Mouse (Mus musculus): Measurements from ENCODE around the gene Olfr1180. TPM values are rescaled to one million over a fixed set of nuclear protein-coding genes. Genes with fewer than 3 reads are reported as not detected.
"Not testable (repeated sequence)": the region's sequence is repeated elsewhere in the genome, so short reads cannot be mapped to it uniquely, and the experiment has no call there.

The Olfr1180 gene
- not detected in 2 replicates for polyA plus RNA-seq (2015; fragmentation: Nextera tagmentation; extraction: Ambion mirVana)

DNA sequence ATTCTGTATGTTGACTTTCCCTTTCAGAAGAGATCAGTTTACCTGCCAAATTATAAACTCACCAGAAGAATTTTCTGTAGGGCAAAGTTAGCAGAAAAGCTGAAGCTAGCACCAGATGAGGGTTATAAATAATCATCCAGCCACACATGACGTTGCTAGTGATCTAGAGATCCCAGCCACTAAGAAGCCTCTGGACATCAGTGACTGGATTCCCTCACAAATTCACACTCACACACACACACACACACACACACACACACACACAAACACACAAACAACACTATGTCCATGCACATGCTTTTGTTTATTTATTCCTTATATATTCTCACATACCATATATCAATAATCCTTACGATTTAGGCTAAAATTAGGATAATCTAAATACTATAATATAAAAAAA lies at the start of gene Olfr1180:
Olfr1180 (minus strand) TSS at position 101 of the 400 bp plus-strand sequence.
- Histone ChIP-seq H3K9me3 (ENCODE audit: control insufficient read depth) (no peaks in the 10 kb centered on the region), H3K27me3 (replicated peaks; ENCODE audit: control insufficient read depth, insufficient read depth, low read length) (no peaks in the 10 kb centered on the region), H3K36me3 (ENCODE audit: control insufficient read depth, insufficient read depth) (no peaks in the 10 kb centered on the region), H3K27ac (ENCODE audit: low read depth, low read length) (no peak within 1 kb of the TSS), H3K9ac (ENCODE audit: low read depth, low read length) (no peak within 1 kb of the TSS), H3K4me3 (ENCODE audit: low read depth, low read length) (no peak within 1 kb of the TSS), H3K4me1 (replicated peaks; ENCODE audit: control insufficient read depth, insufficient read depth, low read length) (no peaks in the 10 kb centered on the region), H3K4me2 (replicated peaks; ENCODE audit: low read depth) (no peak within 1 kb of the TSS)
- 63% methylated on average over 2 of the region's 2 CpGs for WGBS
- no peak for TF ChIP-seq CTCF (IDR thresholded peaks at IDR 0.05; ENCODE audit: low read depth)
- no peak for ATAC-seq

DNA sequence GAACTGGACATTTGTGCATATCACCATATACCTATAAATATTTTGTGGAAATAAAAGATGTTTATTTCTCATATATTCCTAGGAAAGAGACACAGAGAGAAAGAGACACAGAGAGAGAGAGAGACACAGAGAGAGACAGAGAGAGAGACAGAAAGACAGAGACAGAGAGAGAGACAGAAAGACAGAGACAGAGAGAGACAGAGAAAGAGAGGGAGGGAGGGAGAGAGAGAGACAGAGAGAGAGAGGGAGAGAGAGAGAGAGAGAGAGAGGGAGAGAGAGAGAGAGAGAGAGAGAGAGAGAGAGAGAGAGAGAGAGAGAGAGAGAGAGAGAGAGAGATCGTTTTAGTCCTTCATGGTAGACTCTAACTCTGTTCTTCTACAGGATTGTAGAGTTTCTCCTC lies 35.6 kb upstream of the Olfr1180 start, which contains the start of gene Olfr1183:
Olfr1183 (plus strand) TSS at position 301 of the 400 bp plus-strand sequence.
- not testable (repeated sequence) for H3K27me3 ChIP-seq (replicated peaks; ENCODE audit: control insufficient read depth, insufficient read depth, low read length); H3K4me2 ChIP-seq (replicated peaks; ENCODE audit: low read depth); H3K9me3 ChIP-seq (ENCODE audit: control insufficient read depth); H3K4me3 ChIP-seq (ENCODE audit: low read depth, low read length); H3K4me1 ChIP-seq (replicated peaks; ENCODE audit: control insufficient read depth, insufficient read depth, low read length); H3K36me3 ChIP-seq (ENCODE audit: control insufficient read depth, insufficient read depth); ATAC-seq; H3K9ac ChIP-seq (ENCODE audit: low read depth, low read length); H3K27ac ChIP-seq (ENCODE audit: low read depth, low read length)
- WGBS, result 75% methylated on average over 1 of the region's 1 CpGs

DNA sequence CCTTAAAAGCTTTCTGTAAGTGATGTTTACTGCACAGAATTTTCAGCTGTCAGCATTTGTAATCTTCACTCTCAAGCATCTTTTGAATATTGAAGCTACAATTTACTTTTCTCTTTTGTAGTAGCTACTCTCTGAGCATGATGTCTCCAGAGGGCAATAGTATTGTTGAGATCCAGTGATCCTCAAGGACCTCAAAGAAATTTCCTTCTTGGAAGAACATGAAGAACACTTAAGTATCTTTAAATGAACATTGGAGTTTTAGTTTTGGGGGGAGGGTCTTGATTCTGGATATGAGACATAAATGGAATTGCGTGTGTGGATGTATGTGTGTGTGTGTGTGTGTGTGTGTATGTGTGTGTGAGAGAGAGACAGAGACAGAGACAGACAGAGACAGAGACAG lies 30.1 kb upstream of the Olfr1180 start, which contains the start of gene Gm13757:
Gm13757 (minus strand) TSS at position 101 of the 400 bp plus-strand sequence.
- ATAC-seq, result no peak
- 86% methylated on average over 1 of the region's 1 CpGs for WGBS
- H3K4me1 ChIP-seq (replicated peaks; ENCODE audit: control insufficient read depth, insufficient read depth, low read length), result no peaks in the 10 kb centered on the region
- H3K9me3 ChIP-seq (ENCODE audit: control insufficient read depth), result no peaks in the 10 kb centered on the region
- no peaks in the 10 kb centered on the region for H3K36me3 ChIP-seq (ENCODE audit: control insufficient read depth, insufficient read depth)
- no peak within 1 kb of the TSS for H3K9ac ChIP-seq (ENCODE audit: low read depth, low read length)
- H3K4me2 ChIP-seq (replicated peaks; ENCODE audit: low read depth), result no peak within 1 kb of the TSS
- H3K27me3 ChIP-seq (replicated peaks; ENCODE audit: control insufficient read depth, insufficient read depth, low read length), result no peaks in the 10 kb centered on the region
- no peak within 1 kb of the TSS for H3K27ac ChIP-seq (ENCODE audit: low read depth, low read length)
- no peak for TF ChIP-seq CTCF (IDR thresholded peaks at IDR 0.05; ENCODE audit: low read depth)
- no peak within 1 kb of the TSS for H3K4me3 ChIP-seq (ENCODE audit: low read depth, low read length)

DNA sequence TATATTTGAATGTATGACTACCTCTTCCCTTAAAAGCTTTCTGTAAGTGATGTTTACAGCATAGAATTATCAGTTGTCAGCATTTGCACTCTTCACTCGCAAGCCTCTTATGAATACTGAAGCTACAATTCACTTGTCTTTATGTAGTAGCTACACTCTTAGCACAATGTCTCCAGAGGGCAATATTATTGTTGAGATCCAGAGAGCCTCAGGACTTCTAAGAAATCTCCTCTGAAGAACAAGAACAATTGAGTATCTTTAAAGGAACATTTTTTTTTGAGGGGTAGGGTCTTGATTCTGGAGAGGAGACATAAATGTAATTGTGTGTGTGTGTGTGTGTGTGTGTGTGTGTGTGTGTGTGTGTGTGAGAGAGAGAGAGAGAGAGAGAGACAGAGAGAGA lies 7.1 kb upstream of the Olfr1180 start, which contains the start of gene Olfr1181:
Olfr1181 (minus strand) TSS at position 101 of the 400 bp plus-strand sequence.
- Histone ChIP-seq H3K9ac (ENCODE audit: low read depth, low read length) (no peak within 1 kb of the TSS), H3K4me2 (replicated peaks; ENCODE audit: low read depth) (no peak within 1 kb of the TSS), H3K9me3 (ENCODE audit: control insufficient read depth) (no peaks in the 10 kb centered on the region), H3K27ac (ENCODE audit: low read depth, low read length) (no peak within 1 kb of the TSS), H3K4me3 (ENCODE audit: low read depth, low read length) (no peak within 1 kb of the TSS), H3K36me3 (ENCODE audit: control insufficient read depth, insufficient read depth) (no peaks in the 10 kb centered on the region), H3K4me1 (replicated peaks; ENCODE audit: control insufficient read depth, insufficient read depth, low read length) (no peaks in the 10 kb centered on the region), H3K27me3 (replicated peaks; ENCODE audit: control insufficient read depth, insufficient read depth, low read length) (no peaks in the 10 kb centered on the region)
- ATAC-seq, result no peak
- 71% methylated on average over 1 of the region's 1 CpGs for WGBS
- no peak for TF ChIP-seq CTCF (IDR thresholded peaks at IDR 0.05; ENCODE audit: low read depth)

DNA sequence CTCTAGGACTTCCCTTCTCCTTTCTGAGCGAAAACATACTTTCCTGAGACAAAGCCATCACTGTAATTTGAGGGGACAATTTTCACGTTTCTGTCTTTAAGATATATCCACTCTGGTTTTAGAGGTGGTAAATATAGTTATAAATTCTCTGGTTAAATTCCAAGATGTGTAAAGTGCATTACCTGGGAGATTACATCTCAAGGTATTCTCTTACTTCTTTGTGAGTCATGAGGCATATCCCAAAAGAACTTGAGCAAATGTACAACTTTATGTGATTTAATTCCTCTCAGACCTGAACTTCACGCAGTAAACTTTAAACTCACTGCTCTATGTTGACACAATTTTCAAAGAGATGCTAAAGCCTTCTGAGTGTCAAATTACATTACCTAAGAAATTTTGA lies 12.6 kb downstream of the Olfr1180 start, which contains the start of gene Olfr1179:
Olfr1179 (minus strand) TSS at position 101 of the 400 bp plus-strand sequence.
- no peak for ATAC-seq
- 81% methylated on average over 3 of the region's 3 CpGs for WGBS
- no peak within 1 kb of the TSS for H3K9ac ChIP-seq (ENCODE audit: low read depth, low read length)

DNA sequence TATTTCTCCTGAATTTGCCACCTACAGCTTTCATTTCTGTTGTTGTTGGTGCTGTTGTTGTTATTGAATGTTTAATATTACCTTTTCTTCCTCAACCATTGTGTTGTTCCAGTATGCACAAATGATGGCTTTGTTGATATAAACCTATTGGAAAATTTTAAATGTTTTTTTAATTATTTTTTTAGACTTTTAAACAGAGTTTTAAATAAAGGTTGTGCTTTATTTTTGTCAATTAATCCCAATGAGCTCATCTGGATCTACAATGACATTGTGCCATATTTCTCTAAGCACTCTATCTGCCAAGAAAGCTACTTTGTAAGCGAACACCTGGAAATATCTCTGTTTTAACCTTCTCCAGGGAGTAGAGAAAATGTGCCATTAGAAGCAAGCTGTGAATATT lies 32.2 kb downstream of the Olfr1180 start, which contains the start of gene Olfr1178:
Olfr1178 (plus strand) TSS at position 301 of the 400 bp plus-strand sequence.
- Histone ChIP-seq H3K36me3 (ENCODE audit: control insufficient read depth, insufficient read depth) (no peaks in the 10 kb centered on the region), H3K9ac (ENCODE audit: low read depth, low read length) (no peak within 1 kb of the TSS), H3K4me3 (ENCODE audit: low read depth, low read length) (no peak within 1 kb of the TSS), H3K27me3 (replicated peaks; ENCODE audit: control insufficient read depth, insufficient read depth, low read length) (no peaks in the 10 kb centered on the region), H3K4me2 (replicated peaks; ENCODE audit: low read depth) (no peak within 1 kb of the TSS), H3K4me1 (replicated peaks; ENCODE audit: control insufficient read depth, insufficient read depth, low read length) (no peaks in the 10 kb centered on the region), H3K27ac (ENCODE audit: low read depth, low read length) (no peak within 1 kb of the TSS), H3K9me3 (ENCODE audit: control insufficient read depth) (no peaks in the 10 kb centered on the region)
- no peak for TF ChIP-seq CTCF (IDR thresholded peaks at IDR 0.05; ENCODE audit: low read depth)
- 91% methylated on average over 1 of the region's 1 CpGs for WGBS
- no peak for ATAC-seq

More for the DNA sequence above, 12.6 kb downstream of the Olfr1180 start, which contains the start of gene Olfr1179:
- no peak within 1 kb of the TSS for H3K4me3 ChIP-seq (ENCODE audit: low read depth, low read length)
- H3K9me3 ChIP-seq (ENCODE audit: control insufficient read depth), result no peaks in the 10 kb centered on the region
- H3K27me3 ChIP-seq (replicated peaks; ENCODE audit: control insufficient read depth, insufficient read depth, low read length), result no peaks in the 10 kb centered on the region
- no peaks in the 10 kb centered on the region for H3K36me3 ChIP-seq (ENCODE audit: control insufficient read depth, insufficient read depth)
- no peaks in the 10 kb centered on the region for H3K4me1 ChIP-seq (replicated peaks; ENCODE audit: control insufficient read depth, insufficient read depth, low read length)
- H3K4me2 ChIP-seq (replicated peaks; ENCODE audit: low read depth), result no peak within 1 kb of the TSS
- H3K27ac ChIP-seq (ENCODE audit: low read depth, low read length), result no peak within 1 kb of the TSS
- no peak for TF ChIP-seq CTCF (IDR thresholded peaks at IDR 0.05; ENCODE audit: low read depth)

Other genes with a start within 250 kb of the Olfr1180 start
- not detected in 2 replicates for gene Olfr1168, start 237.3 kb downstream of the Olfr1180 start, polyA plus RNA-seq (2015; fragmentation: Nextera tagmentation; extraction: Ambion mirVana)
- not detected in 2 replicates for gene Olfr1170, start 190.8 kb downstream of the Olfr1180 start, polyA plus RNA-seq (2015; fragmentation: Nextera tagmentation; extraction: Ambion mirVana)
- 0.03 TPM in 1 of 2 replicates, not detected in the other for gene Olfr1173, start 139.3 kb downstream of the Olfr1180 start, polyA plus RNA-seq (2015; fragmentation: Nextera tagmentation; extraction: Ambion mirVana)
- not detected in 2 replicates for gene Olfr1174-ps, start 104.0 kb downstream of the Olfr1180 start, polyA plus RNA-seq (2015; fragmentation: Nextera tagmentation; extraction: Ambion mirVana)
- not detected in 2 replicates for gene Olfr1175-ps, start 91.9 kb downstream of the Olfr1180 start, polyA plus RNA-seq (2015; fragmentation: Nextera tagmentation; extraction: Ambion mirVana)
- gene Olfr1176, start 82.4 kb downstream of the Olfr1180 start, polyA plus RNA-seq (2015; fragmentation: Nextera tagmentation; extraction: Ambion mirVana), result not detected in 2 replicates
- gene Olfr1177-ps, start 72.7 kb downstream of the Olfr1180 start, polyA plus RNA-seq (2015; fragmentation: Nextera tagmentation; extraction: Ambion mirVana), result not detected in 2 replicates
- not detected in 2 replicates for gene Olfr1178, start 32.1 kb downstream of the Olfr1180 start, polyA plus RNA-seq (2015; fragmentation: Nextera tagmentation; extraction: Ambion mirVana)
- not detected in 2 replicates for gene Olfr1179, start 12.7 kb downstream of the Olfr1180 start, polyA plus RNA-seq (2015; fragmentation: Nextera tagmentation; extraction: Ambion mirVana)
- not detected in 2 replicates for gene Olfr1181, start 7.0 kb upstream of the Olfr1180 start, polyA plus RNA-seq (2015; fragmentation: Nextera tagmentation; extraction: Ambion mirVana)
- not detected in 2 replicates for gene Gm13757, start 30.0 kb upstream of the Olfr1180 start, polyA plus RNA-seq (2015; fragmentation: Nextera tagmentation; extraction: Ambion mirVana)
- gene Olfr1183, start 35.7 kb upstream of the Olfr1180 start, polyA plus RNA-seq (2015; fragmentation: Nextera tagmentation; extraction: Ambion mirVana), result not detected in 2 replicates
- not detected in 2 replicates for gene Olfr1184, start 64.4 kb upstream of the Olfr1180 start, polyA plus RNA-seq (2015; fragmentation: Nextera tagmentation; extraction: Ambion mirVana)
- gene Olfr1185-ps1, start 74.2 kb upstream of the Olfr1180 start, polyA plus RNA-seq (2015; fragmentation: Nextera tagmentation; extraction: Ambion mirVana), result not detected in 2 replicates
- not detected in 2 replicates for gene Olfr1186, start 99.4 kb upstream of the Olfr1180 start, polyA plus RNA-seq (2015; fragmentation: Nextera tagmentation; extraction: Ambion mirVana)
- gene Olfr1188, start 137.8 kb upstream of the Olfr1180 start, polyA plus RNA-seq (2015; fragmentation: Nextera tagmentation; extraction: Ambion mirVana), result not detected in 2 replicates
- not detected in 2 replicates for gene Olfr1189, start 167.3 kb upstream of the Olfr1180 start, polyA plus RNA-seq (2015; fragmentation: Nextera tagmentation; extraction: Ambion mirVana)
- gene Olfr1191-ps1, start 221.4 kb upstream of the Olfr1180 start, polyA plus RNA-seq (2015; fragmentation: Nextera tagmentation; extraction: Ambion mirVana), result not detected in 2 replicates
- gene Olfr1192-ps1, start 229.4 kb upstream of the Olfr1180 start, polyA plus RNA-seq (2015; fragmentation: Nextera tagmentation; extraction: Ambion mirVana), result not detected in 2 replicates